Mouse (Mus musculus) liver, embryonic 16.5 days (tissue): ENCODE results near the gene Ang2. TPM values are rescaled to one million over a fixed set of nuclear protein-coding genes. Genes with fewer than 3 reads are reported as not detected.

Experiments used
- ATAC-seq: fragments of 200-750 bp; cut with Nextera tagmentation; 2 replicates; pipeline ENCODE4 v1.8.0; 2017; ENCODE audit warnings: low read depth, mild to moderate bottlenecking, moderate number of reproducible peaks, moderate library complexity
- H3K27ac ChIP-seq: fragments of 300-500 bp; sonication (generic); 2 replicates; pipeline ENCODE4 v1.5.1; 2014; ENCODE audit warnings: mild to moderate bottlenecking, low read length
- H3K27me3 ChIP-seq: fragments of 300-500 bp; sonication (generic); 2 replicates; pipeline ENCODE4 v1.6.1; 2014; ENCODE audit warnings: low read depth, low read length, mixed read lengths; ENCODE audit not compliant: control insufficient read depth, insufficient read depth
- H3K36me3 ChIP-seq: fragments of 300-500 bp; sonication (generic); 2 replicates; pipeline ENCODE4 v1.6.1; 2014; ENCODE audit warnings: mild to moderate bottlenecking; ENCODE audit not compliant: control insufficient read depth, insufficient read depth
- H3K4me1 ChIP-seq: fragments of 300-500 bp; sonication (generic); 2 replicates; pipeline ENCODE4 v1.6.1; 2014; ENCODE audit warnings: low read depth, low read length, mixed read lengths; ENCODE audit not compliant: control insufficient read depth
- H3K4me2 ChIP-seq: fragments of 300-500 bp; sonication (generic); 2 replicates; pipeline ENCODE4 v1.6.1; 2014; ENCODE audit warnings: low read depth, low read length, mixed read lengths
- H3K4me3 ChIP-seq: fragments of 300-500 bp; sonication (generic); 2 replicates; pipeline ENCODE4 v1.5.1; 2014; ENCODE audit warnings: low read depth, mild to moderate bottlenecking, low read length
- H3K9ac ChIP-seq: fragments of 300-500 bp; sonication (generic); 2 replicates; pipeline ENCODE4 v1.6.1; 2014; ENCODE audit warnings: low read depth, low read length
- H3K9me3 ChIP-seq: fragments of 300-500 bp; sonication (generic); replicated peaks from 2 replicates; pipeline ENCODE4 v1.6.1; 2016; ENCODE audit warnings: low read length; ENCODE audit not compliant: control insufficient read depth
- WGBS: fragments of 180-500 bp; shearing (Covaris S2); extraction: QIAGEN DNeasy Blood & Tissue Kit; methylation state at CpG from one replicate; pipeline ENCODE4 v1.1.7; 2014; ENCODE audit not compliant: insufficient replicate concordance; 5-methylcytosine and 5-hydroxymethylcytosine counted together
- polyA plus RNA-seq: library from polyadenylated mRNA; unstranded; fragments of >200 nt; fragmentation: Nextera tagmentation; extraction: Ambion mirVana; gene quantifications from 2 replicates; pipeline ENCODE4 v1.2.1, GENCODE M21; 2015

The Ang2 gene
- polyA plus RNA-seq, 1 experiment from 2014 or later: not detected

DNA sequence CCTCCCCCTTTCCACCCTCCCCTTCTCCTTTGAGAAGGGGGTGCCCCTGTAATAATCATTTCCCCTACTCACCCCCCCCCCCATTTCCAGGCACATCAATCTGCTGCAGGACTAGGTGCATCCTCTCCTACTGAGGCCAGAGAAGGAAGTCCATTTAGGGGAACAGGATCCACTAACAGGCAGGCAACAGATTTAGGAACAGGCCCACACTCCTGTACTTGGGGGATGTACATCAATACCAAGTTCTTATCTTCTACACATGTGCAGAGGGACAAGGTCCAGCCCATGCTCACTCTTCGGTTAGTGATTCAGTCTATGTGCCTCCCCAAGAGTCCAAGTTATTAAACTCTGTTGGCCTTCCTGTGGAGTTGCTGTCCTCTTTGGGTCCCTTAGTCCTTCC lies 41.9 kb downstream of the Ang2 start:
- 65% methylated on average over 1 of the region's 1 CpGs for WGBS
- Histone ChIP-seq H3K36me3 (no peaks in the 10 kb centered on the region), H3K4me1 (peaks cover 8% of the 10 kb centered on the region), H3K9ac (no peak overlapping the region), H3K27ac (no peak overlapping the region), H3K27me3 (no peaks in the 10 kb centered on the region), H3K4me3 (no peak overlapping the region), H3K9me3 (no peaks in the 10 kb centered on the region), H3K4me2 (no peak overlapping the region)
- 0 out of 2 replicates have a peak, but pooled peaks have one; percentile 11 for ATAC-seq

- Histone ChIP-seq H3K36me3 (no peaks in the 10 kb centered on the region), H3K27me3 (no peaks in the 10 kb centered on the region), H3K4me3 (no peak overlapping the region), H3K9ac (no peak overlapping the region), H3K9me3 (no peaks in the 10 kb centered on the region), H3K4me2 (no peak overlapping the region), H3K27ac (no peak overlapping the region), H3K4me1 (peaks cover 12% of the 10 kb centered on the region)
- WGBS: 55% methylated on average over 4 of the region's 4 CpGs
- ATAC-seq: no peak
Observed at GRCm38 (mm10) chr14:51156736-51157068, 42.2 kb downstream of the Ang2 start.

GRCm38 (mm10) chr14:51156056-51156735 lies 42.8 kb downstream of the Ang2 start:
- 78% methylated on average over 5 of the region's 5 CpGs for WGBS
- no peaks in the 10 kb centered on the region for H3K36me3 ChIP-seq
- ATAC-seq: no peak

GRCm38 (mm10) chr14:51152249-51152870 lies 46.6 kb downstream of the Ang2 start:
- no peak overlapping the region for H3K4me3 ChIP-seq
- H3K27ac ChIP-seq: peak overlapping the region; percentile 73
- H3K36me3 ChIP-seq: no peaks in the 10 kb centered on the region
- no peaks in the 10 kb centered on the region for H3K9me3 ChIP-seq
- no peaks in the 10 kb centered on the region for H3K27me3 ChIP-seq
- 35% methylated on average over 5 of the region's 5 CpGs for WGBS
- peak; percentile 65 for ATAC-seq
- peaks cover 48% of the 10 kb centered on the region for H3K4me1 ChIP-seq
- H3K4me2 ChIP-seq: no peak overlapping the region
- peak overlapping the region; percentile 39; the same call in 1 of the 2 replicates for H3K9ac ChIP-seq

More at GRCm38 (mm10) chr14:51156056-51156735, 42.8 kb downstream of the Ang2 start:
- Histone ChIP-seq H3K27ac (no peak overlapping the region), H3K27me3 (no peaks in the 10 kb centered on the region), H3K4me2 (no peak overlapping the region), H3K4me1 (peaks cover 12% of the 10 kb centered on the region), H3K4me3 (no peak overlapping the region), H3K9ac (no peak overlapping the region), H3K9me3 (no peaks in the 10 kb centered on the region)

DNA sequence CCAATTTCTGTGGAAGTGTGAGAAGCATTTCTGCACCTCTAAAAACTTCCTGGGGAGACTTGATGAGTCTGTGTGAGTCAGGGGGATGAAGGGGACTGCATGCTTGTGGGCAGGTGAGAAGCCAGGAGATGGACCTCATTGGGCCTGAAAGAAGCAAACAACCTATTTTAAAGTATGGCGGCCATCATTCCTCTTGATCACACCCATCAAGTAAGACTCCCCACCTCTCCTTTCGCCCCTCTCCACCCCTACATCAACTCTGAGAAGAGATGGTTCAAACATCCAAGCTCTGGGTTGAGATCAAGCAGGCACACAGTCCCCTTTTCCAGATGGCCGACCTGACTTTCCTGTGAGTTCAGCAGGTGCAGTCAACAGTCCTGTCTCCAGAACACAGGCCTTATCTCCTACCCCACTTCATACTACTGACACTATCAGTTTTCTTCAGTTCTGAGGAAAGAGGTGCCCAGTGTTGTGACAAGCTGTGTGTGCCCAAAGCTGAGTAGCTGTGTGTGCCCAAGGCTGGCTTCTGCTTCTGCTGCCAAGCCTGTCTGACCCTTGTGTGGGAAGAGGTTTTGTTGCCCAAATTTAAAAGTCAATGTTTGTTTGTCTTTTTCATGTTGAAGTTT lies 48.6 kb downstream of the Ang2 start:
- 56% methylated on average over 3 of the region's 3 CpGs for WGBS
- no peaks in the 10 kb centered on the region for H3K27me3 ChIP-seq
- no peaks in the 10 kb centered on the region for H3K9me3 ChIP-seq
- peak overlapping the region; percentile 45 for H3K4me2 ChIP-seq
- H3K9ac ChIP-seq: peak overlapping the region; percentile 41
- H3K36me3 ChIP-seq: no peaks in the 10 kb centered on the region
- H3K27ac ChIP-seq: peak overlapping the region; percentile 73
- H3K4me1 ChIP-seq: peaks cover 63% of the 10 kb centered on the region
- no peak overlapping the region for H3K4me3 ChIP-seq
- peak; percentile 91 for ATAC-seq

- no peaks in the 10 kb centered on the region for H3K9me3 ChIP-seq
- 46% methylated on average over 5 of the region's 5 CpGs for WGBS
- H3K4me3 ChIP-seq: no peak overlapping the region
- peak overlapping the region; percentile 38 for H3K4me2 ChIP-seq
- H3K36me3 ChIP-seq: no peaks in the 10 kb centered on the region
- peak overlapping the region; percentile 22 for H3K9ac ChIP-seq
- H3K4me1 ChIP-seq: peaks cover 74% of the 10 kb centered on the region
- H3K27me3 ChIP-seq: no peaks in the 10 kb centered on the region
- peak; percentile 73 for ATAC-seq
- H3K27ac ChIP-seq: peak overlapping the region; percentile 73
Observed at GRCm38 (mm10) chr14:51149164-51149563, 49.8 kb downstream of the Ang2 start.

DNA sequence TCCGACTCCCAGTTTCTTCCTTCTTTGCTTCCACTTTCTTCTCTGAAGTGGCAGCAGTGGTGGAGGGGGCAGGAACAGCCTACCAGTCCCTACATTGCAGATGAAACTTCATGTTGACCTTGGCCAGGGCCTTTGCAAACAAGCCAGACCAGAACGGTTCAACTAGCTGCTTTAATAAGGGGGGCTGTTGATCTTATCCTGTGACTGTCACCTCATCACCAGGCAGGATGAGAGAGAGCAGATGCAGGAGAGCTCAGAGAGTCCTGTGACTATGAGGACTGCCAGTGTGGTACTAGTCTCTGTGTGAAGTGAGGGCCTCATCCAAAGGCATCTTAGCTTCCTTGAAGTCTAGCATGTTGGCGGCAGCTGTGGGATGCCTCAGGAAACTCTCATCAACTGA lies 50.9 kb downstream of the Ang2 start:
- ATAC-seq: no peak
- no peak overlapping the region for H3K4me3 ChIP-seq
- peak overlapping the region; percentile 73; the same call in 1 of the 2 replicates for H3K27ac ChIP-seq
- H3K27me3 ChIP-seq: no peaks in the 10 kb centered on the region
- 60% methylated on average over 3 of the region's 3 CpGs for WGBS
- H3K36me3 ChIP-seq: no peaks in the 10 kb centered on the region
- H3K9me3 ChIP-seq: no peaks in the 10 kb centered on the region
- H3K4me2 ChIP-seq: no peak overlapping the region
- H3K9ac ChIP-seq: no peak overlapping the region; the same call in 1 of the 2 replicates
- H3K4me1 ChIP-seq: peaks cover 85% of the 10 kb centered on the region

GRCm38 (mm10) chr14:51146685-51147084 lies 52.3 kb downstream of the Ang2 start, which contains the start of gene Rnase1:
Rnase1 (minus strand) TSS chr14:51146785.
- 56% methylated on average over 2 of the region's 2 CpGs for WGBS
- Histone ChIP-seq H3K36me3 (no peaks in the 10 kb centered on the region), H3K4me1 (peaks cover 86% of the 10 kb centered on the region), H3K4me2 (no peak within 1 kb of the TSS), H3K27ac (peak within 1 kb of the TSS; percentile 22; the same call in 1 of the 2 replicates), H3K27me3 (no peaks in the 10 kb centered on the region), H3K9ac (peak within 1 kb of the TSS; percentile 17; the same call in 1 of the 2 replicates), H3K9me3 (no peaks in the 10 kb centered on the region), H3K4me3 (no peak within 1 kb of the TSS)
- no peak for ATAC-seq

DNA sequence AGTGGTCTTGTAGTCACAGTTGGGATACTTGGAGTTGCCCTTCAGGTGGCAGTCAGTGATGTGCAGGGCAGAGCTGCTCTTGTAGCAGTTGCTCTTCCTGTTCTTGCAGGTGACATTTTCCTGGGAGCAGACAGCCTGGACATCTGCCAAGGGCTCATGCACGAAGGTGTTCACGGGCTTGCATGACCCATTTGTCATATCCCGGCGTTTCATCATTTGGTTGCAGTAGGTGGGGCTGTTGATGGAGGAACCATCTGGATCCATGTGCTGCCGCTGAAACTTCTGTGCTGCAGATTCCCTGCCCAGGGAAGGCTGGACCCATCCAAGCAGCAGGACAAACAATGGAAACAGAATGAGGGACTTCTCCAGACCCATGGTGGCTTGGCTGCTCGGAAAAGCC lies 53.4 kb downstream of the Ang2 start:
- H3K9me3 ChIP-seq: no peaks in the 10 kb centered on the region
- no peak overlapping the region for H3K9ac ChIP-seq
- no peak for ATAC-seq
- no peak overlapping the region for H3K4me3 ChIP-seq
- no peaks in the 10 kb centered on the region for H3K27me3 ChIP-seq
- no peak overlapping the region for H3K4me2 ChIP-seq
- H3K36me3 ChIP-seq: no peaks in the 10 kb centered on the region
- WGBS: 80% methylated on average over 6 of the region's 6 CpGs
- H3K4me1 ChIP-seq: peaks cover 81% of the 10 kb centered on the region
- H3K27ac ChIP-seq: peak overlapping the region; percentile 22; the same call in 1 of the 2 replicates
